Mouse (Mus musculus): ENCODE data around the gene Pmvk. TPM values are rescaled to one million over a fixed set of nuclear protein-coding genes. Genes with fewer than 3 reads are reported as not detected.

Pmvk gene
- polyA plus RNA-seq, 1 experiment from 2014 or later: 27.7 TPM

GRCm38 (mm10) chr3:89449541-89449940 is 4.8 kb upstream of the Pmvk start:
- H3K4me2 ChIP-seq (replicated peaks; ENCODE audit: low read depth): no peak overlapping the region
- no peaks in the 10 kb centered on the region for H3K27me3 ChIP-seq (replicated peaks; ENCODE audit: control insufficient read depth, insufficient read depth, low read length)
- no peak overlapping the region for H3K9ac ChIP-seq (ENCODE audit: low read depth, low read length)
- WGBS: 52% methylated on average over 7 of the region's 7 CpGs
- no peak overlapping the region for H3K27ac ChIP-seq (ENCODE audit: low read depth, low read length)
- H3K36me3 ChIP-seq (ENCODE audit: control insufficient read depth, insufficient read depth): peaks cover 38% of the 10 kb centered on the region
- peak; percentile 79 for TF ChIP-seq CTCF (IDR thresholded peaks at IDR 0.05; ENCODE audit: low read depth)
- ATAC-seq: peak; percentile 37
- H3K4me3 ChIP-seq (ENCODE audit: low read depth, low read length): no peak overlapping the region
- no peaks in the 10 kb centered on the region for H3K9me3 ChIP-seq (ENCODE audit: control insufficient read depth)
- H3K4me1 ChIP-seq (replicated peaks; ENCODE audit: control insufficient read depth, insufficient read depth, low read length): no peaks in the 10 kb centered on the region

- no peaks in the 10 kb centered on the region for H3K27me3 ChIP-seq (replicated peaks; ENCODE audit: control insufficient read depth, insufficient read depth, low read length)
- peaks cover 15% of the 10 kb centered on the region for H3K36me3 ChIP-seq (ENCODE audit: control insufficient read depth, insufficient read depth)
- H3K4me3 ChIP-seq (ENCODE audit: low read depth, low read length): no peak overlapping the region
- no peaks in the 10 kb centered on the region for H3K9me3 ChIP-seq (ENCODE audit: control insufficient read depth)
- no peak for TF ChIP-seq CTCF (IDR thresholded peaks at IDR 0.05; ENCODE audit: low read depth)
- no peak overlapping the region for H3K4me2 ChIP-seq (replicated peaks; ENCODE audit: low read depth)
- no peak overlapping the region for H3K9ac ChIP-seq (ENCODE audit: low read depth, low read length)
- WGBS: 88% methylated on average over 1 of the region's 1 CpGs
- no peaks in the 10 kb centered on the region for H3K4me1 ChIP-seq (replicated peaks; ENCODE audit: control insufficient read depth, insufficient read depth, low read length)
- H3K27ac ChIP-seq (ENCODE audit: low read depth, low read length): no peak overlapping the region
- no peak for ATAC-seq
Observed at GRCm38 (mm10) chr3:89451916-89452315, 2.4 kb upstream of the Pmvk start.

DNA sequence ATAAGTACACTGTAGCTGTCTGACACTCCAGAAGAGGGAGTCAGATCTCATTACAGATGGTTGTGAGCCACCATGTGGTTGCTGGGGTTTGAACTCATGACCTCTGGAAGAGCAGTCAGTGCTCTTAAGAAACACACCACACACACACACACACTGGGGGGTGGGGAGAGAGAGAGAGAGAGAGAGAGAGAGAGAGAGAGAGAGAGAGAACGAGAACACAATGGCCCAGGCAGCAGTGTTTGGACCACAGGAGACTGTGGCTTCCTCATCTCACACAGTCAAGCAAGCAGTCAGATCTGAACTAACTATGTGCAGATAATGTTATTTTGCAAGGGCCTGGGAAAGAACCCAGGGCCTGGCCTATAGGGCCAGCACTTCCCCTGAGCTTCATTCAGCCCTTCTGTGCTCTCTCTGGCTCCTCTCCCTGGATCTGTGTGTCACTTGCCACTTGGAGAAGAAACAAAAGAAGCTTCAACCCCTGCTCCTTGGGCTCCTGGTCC is 1.5 kb downstream of the Pmvk start:
- Histone ChIP-seq H3K4me2 (replicated peaks; ENCODE audit: low read depth) (no peak overlapping the region), H3K36me3 (ENCODE audit: control insufficient read depth, insufficient read depth) (no peaks in the 10 kb centered on the region), H3K4me1 (replicated peaks; ENCODE audit: control insufficient read depth, insufficient read depth, low read length) (peaks cover 4% of the 10 kb centered on the region; the same call in 1 of the 2 replicates), H3K4me3 (ENCODE audit: low read depth, low read length) (no peak overlapping the region), H3K27me3 (replicated peaks; ENCODE audit: control insufficient read depth, insufficient read depth, low read length) (no peaks in the 10 kb centered on the region), H3K9me3 (ENCODE audit: control insufficient read depth) (no peaks in the 10 kb centered on the region), H3K9ac (ENCODE audit: low read depth, low read length) (no peak overlapping the region), H3K27ac (ENCODE audit: low read depth, low read length) (no peak overlapping the region)
- no peak for ATAC-seq
- 100% methylated on average over 1 of the region's 1 CpGs for WGBS
- no peak for TF ChIP-seq CTCF (IDR thresholded peaks at IDR 0.05; ENCODE audit: low read depth)

- ATAC-seq: peak; percentile 26; the same call in 1 of the 2 replicates
- H3K4me3 ChIP-seq (ENCODE audit: low read depth, low read length): no peak overlapping the region
- 32% methylated on average over 10 of the region's 10 CpGs for WGBS
Observed at GRCm38 (mm10) chr3:89456726-89457665, 2.7 kb downstream of the Pmvk start.

DNA sequence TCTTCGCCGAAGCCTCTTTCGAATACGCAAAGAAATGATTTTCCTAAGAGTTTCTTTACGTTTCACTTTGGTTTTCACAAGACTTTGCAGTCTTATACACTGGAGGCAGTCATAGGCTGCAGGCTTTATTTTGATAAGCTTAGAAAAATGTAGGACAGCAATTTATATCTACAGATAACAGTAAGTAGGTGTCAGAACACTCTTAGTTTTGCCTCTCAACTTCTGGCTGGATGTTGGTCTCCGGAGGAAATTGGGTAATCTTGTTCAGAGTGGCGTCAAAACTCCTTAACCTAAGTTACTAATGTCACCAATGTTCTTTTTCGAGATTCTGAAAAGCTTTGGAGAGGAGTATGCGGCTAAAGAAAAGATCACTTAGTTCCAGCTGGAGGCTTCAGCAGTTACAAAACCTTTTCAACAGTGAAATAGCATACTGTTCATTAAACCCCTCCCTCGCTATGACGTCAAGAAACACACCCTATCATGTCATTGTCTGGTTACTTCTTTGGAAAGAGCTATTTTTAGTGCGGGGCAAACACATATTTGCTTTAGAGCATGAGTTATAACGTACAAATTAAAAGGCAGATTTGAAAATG is 4.1 kb downstream of the Pmvk start:
- no peaks in the 10 kb centered on the region for H3K9me3 ChIP-seq (ENCODE audit: control insufficient read depth)
- peak overlapping the region; percentile 54 for H3K4me3 ChIP-seq (ENCODE audit: low read depth, low read length)
- H3K9ac ChIP-seq (ENCODE audit: low read depth, low read length): no peak overlapping the region
- peak overlapping the region; percentile 81 for H3K4me2 ChIP-seq (replicated peaks; ENCODE audit: low read depth)
- no peak for TF ChIP-seq CTCF (IDR thresholded peaks at IDR 0.05; ENCODE audit: low read depth)
- WGBS: 44% methylated on average over 13 of the region's 13 CpGs
- H3K27me3 ChIP-seq (replicated peaks; ENCODE audit: control insufficient read depth, insufficient read depth, low read length): no peaks in the 10 kb centered on the region
- H3K27ac ChIP-seq (ENCODE audit: low read depth, low read length): 0 out of 2 replicates have a peak overlapping the region, but pooled peaks have one; percentile 74
- peak; percentile 58 for ATAC-seq
- H3K36me3 ChIP-seq (ENCODE audit: control insufficient read depth, insufficient read depth): no peaks in the 10 kb centered on the region
- peaks cover 4% of the 10 kb centered on the region; the same call in 1 of the 2 replicates for H3K4me1 ChIP-seq (replicated peaks; ENCODE audit: control insufficient read depth, insufficient read depth, low read length)

More at GRCm38 (mm10) chr3:89456726-89457665, 2.7 kb downstream of the Pmvk start:
- H3K27me3 ChIP-seq (replicated peaks; ENCODE audit: control insufficient read depth, insufficient read depth, low read length): no peaks in the 10 kb centered on the region
- no peak overlapping the region for H3K9ac ChIP-seq (ENCODE audit: low read depth, low read length)
- H3K9me3 ChIP-seq (ENCODE audit: control insufficient read depth): no peaks in the 10 kb centered on the region
- peaks cover 4% of the 10 kb centered on the region; the same call in 1 of the 2 replicates for H3K4me1 ChIP-seq (replicated peaks; ENCODE audit: control insufficient read depth, insufficient read depth, low read length)
- H3K36me3 ChIP-seq (ENCODE audit: control insufficient read depth, insufficient read depth): no peaks in the 10 kb centered on the region
- peak; percentile 87 for TF ChIP-seq CTCF (IDR thresholded peaks at IDR 0.05; ENCODE audit: low read depth)
- no peak overlapping the region for H3K27ac ChIP-seq (ENCODE audit: low read depth, low read length)
- H3K4me2 ChIP-seq (replicated peaks; ENCODE audit: low read depth): no peak overlapping the region; the same call in 1 of the 2 replicates

Data from intestine, postnatal 0 days (tissue).